Mouse (Mus musculus): ENCODE results near the gene Rgs5.

The Rgs5 gene

DNA sequence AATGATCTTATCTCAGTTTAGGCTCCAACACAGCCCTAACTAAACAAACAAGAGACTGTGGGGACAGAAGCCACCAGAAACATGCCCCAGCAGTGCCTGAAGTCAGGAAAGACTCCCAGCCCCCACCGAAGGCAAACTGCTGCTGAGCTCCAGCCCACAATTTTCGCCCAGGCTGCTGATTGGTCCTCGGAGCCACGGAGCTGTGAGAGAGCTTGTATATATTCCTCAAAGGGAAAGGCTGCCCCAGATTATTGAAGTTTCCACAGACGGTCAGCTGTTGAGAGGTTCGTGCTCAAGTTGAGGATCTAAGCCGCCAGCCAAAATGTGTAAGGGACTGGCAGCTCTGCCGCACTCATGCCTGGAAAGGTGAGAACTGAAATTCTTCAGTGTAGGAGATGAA is at the start of gene Rgs5:
Gene Rgs5 (plus strand): TSS at position 246 of the 400 bp plus-strand sequence.
- DNase-seq, result no peak

- DNase-seq, result no peak
Measured at GRCm38 (mm10) chr1:169606164-169606563, 49.1 kb upstream of the Rgs5 start.

GRCm38 (mm10) chr1:169629738-169630137 is 25.6 kb upstream of the Rgs5 start:
- no peak for DNase-seq

GRCm38 (mm10) chr1:169637251-169637750 is 18.0 kb upstream of the Rgs5 start:
- DNase-seq, result no peak

- DNase-seq, result no peak
Measured at GRCm38 (mm10) chr1:169644884-169645653, 10.2 kb upstream of the Rgs5 start.

GRCm38 (mm10) chr1:169659479-169659878 is 4.2 kb downstream of the Rgs5 start:
- no peak for DNase-seq

- DNase-seq, result no peak
Measured at GRCm38 (mm10) chr1:169667328-169667727, 12.0 kb downstream of the Rgs5 start.

DNA sequence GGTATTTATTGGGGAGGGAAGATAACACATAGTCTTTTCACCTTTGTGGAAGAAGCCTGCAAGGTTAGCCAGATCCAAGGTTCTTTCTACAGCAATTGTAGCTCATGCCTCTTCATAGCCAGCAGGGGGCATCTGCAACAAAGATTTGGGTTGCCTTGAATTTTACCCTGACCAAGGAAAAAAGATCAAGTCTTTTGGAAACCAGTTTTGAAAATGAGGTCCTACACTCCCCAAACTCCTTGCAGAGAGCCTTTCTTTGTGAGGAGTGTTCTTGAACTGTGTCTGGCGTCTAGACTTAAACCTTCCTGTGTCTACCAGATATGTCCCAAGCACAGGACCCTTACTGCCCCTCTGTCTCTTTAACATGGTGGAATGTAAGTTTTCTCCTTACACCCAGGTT is 15.4 kb downstream of the Rgs5 start:
- DNase-seq, result no peak

GRCm38 (mm10) chr1:169671801-169672200 is 16.5 kb downstream of the Rgs5 start:
- DNase-seq, result no peak

- DNase-seq, result no peak
Measured at GRCm38 (mm10) chr1:169672272-169672671, 17.0 kb downstream of the Rgs5 start.

GRCm38 (mm10) chr1:169674116-169674515 is 18.8 kb downstream of the Rgs5 start:
- DNase-seq, result no peak

GRCm38 (mm10) chr1:169676751-169677150 is 21.4 kb downstream of the Rgs5 start:
- no peak for DNase-seq

- DNase-seq, result no peak
Measured at GRCm38 (mm10) chr1:169680455-169681208, 25.3 kb downstream of the Rgs5 start.

DNA sequence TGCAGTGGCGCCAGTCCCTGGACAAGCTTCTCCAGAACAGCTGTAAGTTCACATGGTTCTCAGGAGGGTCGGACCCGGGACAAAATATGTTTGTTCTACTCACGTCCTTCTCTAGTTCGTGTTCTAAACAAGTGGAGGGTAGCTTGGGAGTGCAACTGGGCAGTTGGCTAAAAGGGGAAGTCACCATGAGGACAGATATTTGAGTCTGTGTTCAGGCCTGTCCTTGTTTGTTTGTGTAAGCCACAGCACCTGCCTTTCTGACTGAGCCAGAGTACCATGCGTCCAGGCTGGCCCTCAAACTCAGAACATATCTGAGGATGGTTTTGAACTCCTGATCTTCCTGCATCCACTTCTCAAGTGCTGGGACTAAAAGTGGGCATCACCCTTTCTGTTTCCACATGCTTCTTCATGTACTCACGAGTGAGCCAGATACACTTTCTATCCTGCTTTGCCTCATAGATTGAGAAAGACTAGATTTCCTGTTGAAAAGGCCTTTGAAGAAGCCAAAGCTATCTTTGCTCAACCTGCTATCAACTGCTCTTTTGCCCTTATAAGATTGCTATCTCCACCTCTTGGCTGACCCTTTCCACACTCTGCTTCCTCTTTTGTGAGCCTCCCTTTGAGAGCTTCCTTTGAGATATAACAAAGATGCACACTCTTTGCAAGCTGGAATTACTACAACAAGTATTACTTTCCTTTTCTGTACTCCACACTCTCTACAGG is 27.6 kb downstream of the Rgs5 start:
- DNase-seq, result no peak

- no peak for DNase-seq
Measured at GRCm38 (mm10) chr1:169685257-169685656, 30.0 kb downstream of the Rgs5 start.

DNA sequence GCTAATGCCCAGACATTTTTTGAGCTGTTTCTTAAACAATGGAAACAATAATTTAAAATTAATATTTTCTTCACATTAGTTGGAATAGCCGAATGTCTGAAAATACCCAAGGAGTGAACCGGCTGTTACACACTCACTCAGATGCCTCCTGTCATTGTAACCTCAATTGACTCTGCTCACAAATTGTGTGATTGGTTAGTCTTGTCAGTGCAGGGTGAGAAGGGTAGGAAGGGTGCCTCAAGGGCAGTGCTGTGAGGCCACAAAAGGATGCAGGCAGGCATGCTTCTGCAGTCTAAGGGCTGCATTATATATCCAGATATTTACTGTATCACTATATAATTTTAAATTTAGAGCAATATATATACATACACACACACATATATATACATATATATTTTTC is 37.7 kb downstream of the Rgs5 start:
- DNase-seq, result no peak

- DNase-seq, result no peak
Measured at GRCm38 (mm10) chr1:169693537-169693936, 38.2 kb downstream of the Rgs5 start.

DNA sequence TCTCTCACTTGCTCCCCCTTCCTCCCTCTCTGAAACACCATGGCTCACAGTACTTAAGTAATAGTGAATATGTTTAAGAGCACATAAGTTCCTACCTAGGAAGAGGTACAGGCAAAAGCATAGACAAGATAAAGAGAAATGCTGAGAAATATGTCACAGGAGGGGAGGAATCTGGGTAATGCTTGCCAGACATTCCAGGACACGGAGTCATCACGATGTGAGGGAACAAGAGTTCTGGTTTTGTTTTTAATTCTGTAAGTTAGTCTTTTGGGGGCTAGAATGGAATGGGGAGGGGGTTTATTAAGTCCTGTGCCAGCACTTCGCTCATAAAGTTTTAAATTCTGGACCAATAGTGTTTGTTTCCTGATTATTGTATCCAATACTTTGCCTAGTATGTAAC is 40.1 kb downstream of the Rgs5 start:
- no peak for DNase-seq

DNA sequence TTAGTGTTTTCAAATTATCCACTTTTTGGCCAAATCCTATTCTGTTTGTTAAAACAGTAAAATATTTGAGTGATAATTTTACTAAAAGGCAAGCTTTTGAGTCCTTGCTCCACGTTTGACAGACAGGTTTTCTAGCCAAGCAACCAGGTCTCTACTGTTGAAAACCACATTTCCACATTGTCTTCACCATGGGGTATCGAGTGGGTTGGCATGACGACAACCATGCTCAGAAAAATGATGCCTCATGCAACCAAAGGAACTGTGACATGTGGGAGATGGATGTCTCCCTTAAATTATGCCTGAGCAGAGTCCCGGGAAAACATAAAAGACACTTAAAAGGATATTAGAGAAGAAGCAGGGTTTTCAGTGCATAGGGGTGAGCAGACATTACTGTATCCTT is 41.9 kb downstream of the Rgs5 start:
- no peak for DNase-seq

DNA sequence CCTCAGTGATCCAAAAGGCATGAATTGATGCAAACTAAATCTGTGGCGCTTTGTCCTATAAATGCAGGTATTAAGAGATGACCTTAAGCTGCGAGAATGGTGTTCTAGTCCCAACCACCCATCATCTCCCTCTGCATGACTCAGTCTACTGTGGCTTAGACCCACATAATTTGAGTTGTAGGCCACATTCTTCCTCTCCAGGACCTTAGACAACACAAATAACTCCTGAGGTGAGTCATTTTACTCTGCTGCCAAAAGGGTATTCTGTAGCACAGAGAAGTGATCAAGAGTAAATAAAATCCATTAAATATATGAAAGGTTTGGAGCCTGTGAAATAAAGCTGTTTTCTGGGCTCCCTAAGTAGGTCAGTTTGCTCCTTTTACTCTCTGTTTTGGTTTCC is 43.9 kb downstream of the Rgs5 start:
- DNase-seq, result no peak

DNA sequence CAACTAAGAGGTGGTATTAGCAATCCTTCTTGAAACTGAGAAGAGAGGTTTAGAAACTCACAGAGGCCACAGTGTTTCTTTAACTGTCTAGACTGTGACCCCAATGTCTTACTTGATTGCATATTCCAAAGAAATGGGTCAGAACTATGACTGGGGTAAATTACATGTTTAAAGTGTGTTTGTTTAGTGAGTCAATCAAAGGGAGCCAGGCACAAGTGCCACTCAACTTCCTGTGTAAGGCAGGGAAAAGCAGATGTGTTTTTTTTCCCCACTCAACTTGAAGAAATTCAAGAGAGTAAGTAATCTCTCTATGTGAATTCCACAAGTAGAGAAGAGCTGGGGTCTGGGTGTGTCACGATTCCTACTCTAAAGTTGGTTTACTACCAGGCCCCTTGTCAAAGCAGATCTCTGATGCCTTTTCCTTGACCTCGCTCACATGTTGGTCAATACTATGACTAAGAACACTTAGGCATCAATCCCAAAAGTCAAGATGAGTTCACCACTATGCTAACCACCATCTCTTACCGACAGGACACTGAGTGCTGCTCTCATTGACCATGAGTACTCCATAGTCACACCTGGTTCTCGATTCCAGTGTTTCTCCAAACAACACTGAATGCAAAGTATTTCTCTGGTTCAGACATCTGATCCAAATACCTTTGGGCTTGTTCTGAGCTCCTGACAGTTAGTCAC is 49.2 kb downstream of the Rgs5 start:
- no peak for DNase-seq

- no peak for DNase-seq
Measured at GRCm38 (mm10) chr1:169721836-169722235, 66.5 kb downstream of the Rgs5 start.

DNA sequence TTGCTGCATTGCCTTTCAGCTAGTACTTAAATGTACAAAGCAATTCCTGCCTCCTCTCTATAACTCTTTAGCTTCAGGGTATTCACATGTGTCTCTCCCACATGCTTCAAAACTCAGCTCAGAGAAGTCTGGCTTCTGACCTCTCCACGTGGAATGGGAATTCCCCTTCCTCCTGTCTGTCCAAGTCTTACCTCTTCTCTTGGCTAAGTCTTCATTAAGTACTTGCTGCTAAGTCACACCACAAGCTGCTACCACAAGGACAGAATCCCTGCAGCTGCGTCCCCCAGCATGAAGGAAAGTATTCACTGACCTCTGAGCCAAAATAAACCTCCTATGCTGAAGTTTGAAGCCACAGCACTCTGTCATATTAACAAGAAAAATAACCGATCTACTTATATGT is 71.0 kb downstream of the Rgs5 start:
- DNase-seq, result no peak

Measured in thymus, postnatal 36 days (tissue).